Mouse (Mus musculus) adrenal gland (tissue): ENCODE measurements around the gene Fam89a.

Experiments used
- intact Hi-C: fragments of 180-260 bp; cut with DNase I; formaldehyde crosslinking; loops from one replicate; pipeline ENCODE4 v1.15.1; 2025

Fam89a gene

DNA sequence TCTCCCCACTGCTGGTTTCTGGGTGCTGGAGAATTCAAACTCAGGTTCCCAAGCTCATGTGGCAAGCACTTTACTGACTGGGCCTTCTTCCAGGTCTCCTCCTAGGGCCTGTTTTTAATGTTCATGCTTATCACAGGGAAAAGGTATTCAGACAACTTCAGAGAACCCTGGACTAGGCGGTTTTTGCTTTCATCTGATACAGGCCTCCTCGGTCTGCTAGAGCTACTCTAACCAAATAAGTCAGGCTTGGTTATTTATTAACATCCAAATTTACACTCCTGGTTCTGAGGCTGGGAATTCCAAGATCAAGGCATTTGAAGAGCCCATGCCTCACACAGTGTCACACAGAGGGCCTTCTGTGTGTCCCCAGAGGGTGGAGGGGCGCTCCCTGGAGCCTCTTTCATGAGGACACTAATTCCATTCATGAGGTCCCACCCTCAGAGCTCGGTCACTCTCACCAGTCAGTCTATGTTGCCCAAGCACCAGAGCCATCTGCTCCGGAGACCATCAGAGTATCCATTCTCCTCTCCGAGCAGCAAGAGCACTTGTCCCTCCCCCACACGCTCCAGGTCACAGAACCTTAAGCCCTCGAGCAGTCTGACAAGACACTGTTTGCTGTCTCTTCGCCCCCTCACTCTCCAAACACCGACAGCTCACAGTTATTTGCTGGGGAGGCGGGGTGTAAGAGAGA lies 2.6 kb upstream of the Fam89a start:
- intact Hi-C loops, result no loop called here

- intact Hi-C loops, result no loop called here
Observed at GRCm38 (mm10) chr8:124752325-124752862, 762 bp upstream of the Fam89a start.

- intact Hi-C loops, result no loop called here
Observed at GRCm38 (mm10) chr8:124751191-124751590, 441 bp downstream of the Fam89a start.

GRCm38 (mm10) chr8:124746661-124747060 lies 5.0 kb downstream of the Fam89a start:
- intact Hi-C loops, result no loop called here

DNA sequence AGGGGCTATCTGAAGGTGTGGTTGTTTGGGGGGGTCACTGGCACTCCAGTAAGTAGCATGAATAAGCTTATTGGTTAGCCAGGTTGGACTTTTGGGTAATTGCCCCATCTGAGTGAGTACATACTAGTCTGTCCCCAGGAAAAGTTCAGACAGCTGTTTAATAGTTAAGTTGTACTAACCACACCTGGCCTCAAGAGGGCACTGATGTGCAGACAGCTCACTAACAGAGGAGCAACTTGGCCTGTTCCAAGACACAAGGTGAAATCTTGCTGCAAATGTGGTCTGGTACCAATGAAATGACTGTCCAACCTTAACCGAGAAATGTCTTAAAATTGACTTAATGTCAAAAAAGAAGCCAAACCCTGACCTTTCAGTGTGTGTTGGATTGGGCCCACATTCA lies 12.4 kb downstream of the Fam89a start:
- intact Hi-C loops, result loop anchor here (5.0 kb wide), 1 partner anchor 88 kb away; no protein-coding TSS in a partner anchor

GRCm38 (mm10) chr8:124735371-124735911 lies 16.2 kb downstream of the Fam89a start:
- intact Hi-C loops, result loop anchor here (5.0 kb wide), 1 partner anchor 92 kb away; no protein-coding TSS in a partner anchor

GRCm38 (mm10) chr8:124732828-124733227 lies 18.8 kb downstream of the Fam89a start:
- intact Hi-C loops, result no loop called here

GRCm38 (mm10) chr8:124724301-124724700 lies 27.3 kb downstream of the Fam89a start:
- intact Hi-C loops, result no loop called here

GRCm38 (mm10) chr8:124721862-124722515 lies 29.6 kb downstream of the Fam89a start, which contains the start of the genes Ttc13 and Arv1:
Gene Ttc13, minus strand, starts transcription at chr8:124721983.
Gene Arv1, plus strand, starts transcription at chr8:124722139.
- intact Hi-C loops, result no loop called here

DNA sequence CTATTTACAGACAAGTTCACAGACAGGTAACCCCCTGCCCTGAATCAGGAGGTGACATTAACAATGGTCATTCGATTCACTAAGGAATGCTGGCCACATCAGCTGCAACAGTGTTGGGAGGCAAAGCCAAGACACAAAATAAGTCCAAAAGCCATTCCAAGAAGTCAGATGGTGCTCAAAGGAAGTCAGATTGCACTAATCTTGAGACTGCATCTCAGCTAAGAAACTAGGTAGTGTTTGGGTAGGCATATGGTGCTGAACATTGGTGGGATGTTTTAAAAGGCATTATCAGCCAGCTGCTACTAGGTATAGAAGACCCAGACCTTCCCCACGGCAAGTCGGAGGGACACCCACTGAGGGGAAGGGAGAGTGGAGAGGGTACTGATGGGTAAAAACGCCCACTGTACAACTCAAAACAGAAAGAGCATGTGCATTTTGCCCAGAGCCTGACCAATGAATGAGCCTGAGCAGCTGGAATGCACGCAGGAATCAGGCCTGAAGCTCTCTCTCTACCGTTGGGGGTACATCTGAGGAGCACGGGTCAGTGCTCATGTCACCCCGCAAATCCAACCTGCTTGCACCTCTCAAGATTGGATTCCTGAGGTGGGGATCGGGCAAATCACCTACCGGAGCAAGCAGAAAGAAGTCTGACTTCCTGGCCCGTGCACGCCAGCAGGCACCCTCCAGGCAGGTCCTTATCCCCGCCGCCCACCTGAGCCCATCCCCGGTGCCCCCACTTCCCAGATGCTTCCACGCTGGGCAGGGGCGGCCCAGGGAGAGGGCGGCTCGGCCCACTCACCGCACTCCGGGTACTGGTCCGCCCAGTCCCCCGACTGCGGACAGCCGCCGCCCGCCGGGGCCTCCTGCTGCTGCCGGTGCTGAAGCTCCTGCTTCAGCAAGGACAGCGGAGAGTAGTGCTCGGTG lies 30.4 kb downstream of the Fam89a start:
- intact Hi-C loops, result no loop called here

- intact Hi-C loops, result no loop called here
Observed at GRCm38 (mm10) chr8:124720133-124720532, 31.5 kb downstream of the Fam89a start.

DNA sequence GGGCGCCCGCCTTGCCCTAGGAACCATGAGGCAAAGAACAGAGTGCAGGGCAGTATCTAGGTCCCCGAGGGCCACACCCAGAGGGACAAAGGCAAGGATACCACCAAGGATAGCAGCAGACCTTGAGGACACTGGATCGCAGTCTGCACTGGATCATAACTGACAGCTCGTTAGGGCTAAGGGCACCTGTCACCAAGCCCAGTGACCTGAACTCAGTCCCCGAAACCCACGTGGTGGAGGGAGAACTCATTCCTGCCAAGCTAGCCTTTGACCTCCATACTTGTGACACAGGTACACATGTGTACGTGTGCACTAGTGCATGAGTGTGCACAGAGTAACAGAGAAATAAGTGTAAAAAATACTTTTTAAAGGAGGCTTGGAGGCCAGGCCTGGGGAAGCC lies 35.9 kb downstream of the Fam89a start:
- intact Hi-C loops, result no loop called here

DNA sequence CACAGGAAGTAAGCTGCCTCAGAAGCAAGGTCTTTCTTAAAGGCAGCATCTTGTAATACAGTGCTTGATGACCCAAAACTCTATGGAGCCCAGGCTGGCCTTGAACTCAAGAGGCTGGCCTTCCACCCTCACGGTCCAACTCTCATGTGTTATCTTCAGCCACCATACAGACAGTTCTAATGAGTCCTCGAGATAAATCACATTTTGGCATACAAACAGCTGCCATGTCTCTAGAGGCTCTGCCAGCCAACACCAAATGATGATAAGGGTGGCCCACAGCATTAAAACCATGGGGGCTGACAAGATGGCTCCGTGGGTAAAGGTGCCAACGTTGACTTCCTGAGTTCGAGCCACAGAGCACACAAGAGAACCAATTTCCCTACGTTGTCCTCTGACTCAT lies 38.4 kb downstream of the Fam89a start:
- intact Hi-C loops, result no loop called here

GRCm38 (mm10) chr8:124705823-124706222 lies 45.8 kb downstream of the Fam89a start:
- intact Hi-C loops, result no loop called here

DNA sequence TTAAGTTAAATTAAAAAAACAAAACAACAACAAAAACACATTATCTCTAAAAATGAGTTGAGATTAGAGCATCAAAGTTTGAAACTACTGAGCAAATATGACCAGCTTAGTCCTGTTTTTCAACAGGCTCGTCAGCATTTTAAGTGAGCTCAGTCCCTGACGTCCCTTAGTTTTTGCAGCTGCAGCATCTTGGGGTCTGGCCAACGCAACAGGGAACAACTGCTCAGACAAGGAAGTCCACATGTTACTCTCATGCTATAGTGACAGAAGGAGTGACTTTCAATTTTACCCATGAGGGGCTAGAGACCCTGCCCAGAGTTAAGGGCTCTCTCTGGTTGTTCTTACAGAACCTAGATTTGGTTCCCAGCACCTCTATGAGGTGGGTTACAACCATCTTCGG lies 47.3 kb downstream of the Fam89a start:
- intact Hi-C loops, result no loop called here

- intact Hi-C loops, result no loop called here
Observed at GRCm38 (mm10) chr8:124703526-124703925, 48.1 kb downstream of the Fam89a start.

GRCm38 (mm10) chr8:124702183-124702582 lies 49.4 kb downstream of the Fam89a start:
- intact Hi-C loops, result no loop called here

- intact Hi-C loops, result no loop called here
Observed at GRCm38 (mm10) chr8:124701023-124701422, 50.6 kb downstream of the Fam89a start.

DNA sequence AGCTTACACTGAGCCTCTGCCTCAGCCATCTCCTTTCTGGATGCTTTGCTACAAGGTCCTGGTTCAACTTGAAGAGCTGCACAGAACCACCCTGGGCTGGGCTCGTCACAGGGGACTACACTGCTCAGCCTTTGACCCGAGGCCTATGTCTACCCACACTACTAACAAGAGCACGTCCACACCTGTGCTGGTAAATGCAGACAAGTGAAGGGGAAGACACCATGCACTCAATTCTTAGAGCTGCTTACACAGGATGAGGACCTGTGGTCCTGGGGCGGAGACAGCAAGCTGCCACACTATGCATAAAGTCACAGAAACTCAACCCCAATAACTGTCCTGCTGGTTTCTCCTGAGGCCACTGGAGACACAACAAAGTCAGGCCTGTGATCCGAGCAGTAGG lies 51.4 kb downstream of the Fam89a start:
- intact Hi-C loops, result no loop called here

GRCm38 (mm10) chr8:124695424-124696100 lies 56.1 kb downstream of the Fam89a start:
- intact Hi-C loops, result no loop called here

GRCm38 (mm10) chr8:124691706-124692105 lies 59.9 kb downstream of the Fam89a start:
- intact Hi-C loops, result no loop called here
